ENCODE assay signal across 22 mouse cellular contexts in the genomic region with DNA sequence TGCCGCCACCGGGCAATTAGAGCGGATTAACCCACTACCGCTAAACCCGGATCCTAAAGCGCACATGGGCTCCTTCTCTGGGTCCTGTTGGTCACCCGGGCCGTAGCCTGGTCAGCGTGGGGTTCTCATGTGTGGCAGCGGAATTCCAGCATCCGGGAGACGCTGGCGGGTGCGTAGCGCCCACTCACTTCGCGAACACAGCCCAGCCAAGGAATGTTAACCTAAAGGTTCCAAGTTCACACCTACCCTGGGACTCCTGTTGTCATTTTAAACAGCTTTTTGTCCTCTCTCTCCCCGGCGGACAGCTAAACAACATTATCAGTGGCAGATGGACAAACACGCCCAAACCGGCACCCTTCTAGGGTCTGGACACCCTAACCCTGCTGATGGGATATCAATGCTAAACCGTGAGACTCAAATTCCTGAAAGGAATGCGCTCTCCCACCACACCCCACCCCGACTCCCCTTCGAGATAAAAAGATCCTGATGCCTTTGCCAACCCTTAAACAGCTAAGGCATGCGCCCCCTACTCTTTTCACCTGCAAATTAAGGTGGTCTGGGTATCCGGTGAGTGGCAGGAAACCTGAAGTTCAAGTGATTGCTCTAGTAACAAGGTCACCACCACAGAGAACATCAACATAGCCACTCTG. TPM values are rescaled to one million over a fixed set of nuclear protein-coding genes. Genes with fewer than 3 reads are reported as not detected.
DNase-seq lines count a peak whose midpoint lies in the region; ATAC-seq and TF ChIP-seq lines count a peak whose summit lies in the region.
"Had no signal": no experiment of that assay in that cellular context is flagged by ENCODE, and none has a peak within 500 bp of the region (broad histone marks: within the 10 kb centered on the region; RNA-seq: fewer than 3 reads in every experiment).

No protein-coding gene starts in this region.

- H3K27me3 ChIP-seq in forebrain, embryonic 10.5 days (ENCODE audit: poor library complexity, severe bottlenecking): peaks cover 64% of the 10 kb centered on the region
- peaks cover 31% of the 10 kb centered on the region for H3K27me3 ChIP-seq in forebrain, embryonic 16.5 days (replicated peaks; ENCODE audit: control insufficient read depth, insufficient read depth, low read length)
- H3K27me3 ChIP-seq in intestine, embryonic 14.5 days (replicated peaks; ENCODE audit: control insufficient read depth, insufficient read depth, low read length): peaks cover 57% of the 10 kb centered on the region
- H3K27me3 ChIP-seq in intestine, embryonic 16.5 days (replicated peaks; ENCODE audit: control insufficient read depth, insufficient read depth, low read length): peaks cover 22% of the 10 kb centered on the region
- peaks cover 4% of the 10 kb centered on the region; the same call in 1 of the 2 replicates for H3K27me3 ChIP-seq in E14TG2a.4 (ENCODE audit: insufficient read depth, low read length)
- peaks cover 56% of the 10 kb centered on the region for H3K27me3 ChIP-seq in embryonic facial prominence, embryonic 10.5 days (replicated peaks; ENCODE audit: low read depth, poor library complexity, severe bottlenecking)

- WGBS in forebrain, embryonic 10.5 days: 1% methylated on average over 27 of the region's 27 CpGs
- WGBS in forebrain, embryonic 16.5 days: 1% methylated on average over 27 of the region's 27 CpGs
- WGBS in intestine, embryonic 14.5 days: 1% methylated on average over 27 of the region's 27 CpGs
- 1% methylated on average over 27 of the region's 27 CpGs for WGBS in intestine, embryonic 16.5 days
- WGBS in embryonic facial prominence, embryonic 10.5 days: 1% methylated on average over 27 of the region's 27 CpGs

- DNase-seq in forebrain, embryonic 10.5 days (ENCODE audit: extremely low spot score, low spot score): peak; percentile 18
- peak; percentile 50 for DNase-seq in intestine, embryonic 14.5 days (ENCODE audit: low spot score)
- peak; percentile 15 for DNase-seq in embryonic facial prominence, embryonic 10.5 days (ENCODE audit: low spot score)
- no peak for DNase-seq in left cerebral cortex, postnatal 4 days
- DNase-seq in kidney, adult 18-20 months: no peak
- DNase-seq: adrenal gland, adult 2 months; cerebellum, adult 2 months; forebrain, postnatal 0 days; lung, adult 2 months; right cerebral cortex, postnatal 14 days; spleen, adult 18-20 months; thymus, postnatal 4 days had no signal

- ATAC-seq in forebrain, embryonic 16.5 days: no peak
- no peak for ATAC-seq in intestine, embryonic 14.5 days (replicated peaks; ENCODE audit: low FRiP score, low TSS enrichment, low read depth)
- no peak for ATAC-seq in intestine, embryonic 16.5 days
- ATAC-seq: CD4-positive, CD25-positive, alpha-beta regulatory T cell, adult 4 months; forebrain, postnatal 0 days; intestine, embryonic 15.5 days had no signal

- no peaks in the 10 kb centered on the region for H3K36me3 ChIP-seq in forebrain, embryonic 10.5 days (replicated peaks)
- no peaks in the 10 kb centered on the region for H3K36me3 ChIP-seq in forebrain, embryonic 16.5 days (ENCODE audit: control insufficient read depth, insufficient read depth)
- no peaks in the 10 kb centered on the region for H3K36me3 ChIP-seq in intestine, embryonic 14.5 days (ENCODE audit: control insufficient read depth, insufficient read depth, low read length)
- H3K36me3 ChIP-seq in intestine, embryonic 16.5 days (ENCODE audit: control insufficient read depth, insufficient read depth, low read length): no peaks in the 10 kb centered on the region
- no peaks in the 10 kb centered on the region for H3K36me3 ChIP-seq in E14TG2a.4 (ENCODE audit: insufficient read depth, low read length)
- H3K36me3 ChIP-seq in embryonic facial prominence, embryonic 10.5 days (replicated peaks): no peaks in the 10 kb centered on the region
- H3K36me3 ChIP-seq: embryonic facial prominence, embryonic 12.5 days; heart, embryonic 15.5 days; hindbrain, embryonic 13.5 days; intestine, embryonic 15.5 days; neural tube, embryonic 12.5 days had no signal

- H3K27ac ChIP-seq in forebrain, embryonic 10.5 days: no peak overlapping the region
- H3K27ac ChIP-seq in forebrain, embryonic 16.5 days (ENCODE audit: low read length): no peak overlapping the region
- no peak overlapping the region for H3K27ac ChIP-seq in intestine, embryonic 14.5 days (ENCODE audit: low read depth)
- no peak overlapping the region for H3K27ac ChIP-seq in intestine, embryonic 16.5 days (ENCODE audit: low read length)
- H3K27ac ChIP-seq in embryonic facial prominence, embryonic 10.5 days (replicated peaks): no peak overlapping the region
- H3K27ac ChIP-seq: embryonic facial prominence, embryonic 12.5 days; heart, embryonic 15.5 days; hindbrain, embryonic 13.5 days; intestine, embryonic 15.5 days; neural tube, embryonic 12.5 days had no signal

- intact Hi-C loops in left cerebral cortex, postnatal 4 days (cut with DNase I): no loop called here

- H3K4me3 ChIP-seq in forebrain, embryonic 10.5 days: peak overlapping the region; percentile 40
- no peak overlapping the region for H3K4me3 ChIP-seq in forebrain, embryonic 16.5 days (replicated peaks; ENCODE audit: low read length)
- no peak overlapping the region for H3K4me3 ChIP-seq in intestine, embryonic 14.5 days (ENCODE audit: low read depth, low read length)
- H3K4me3 ChIP-seq in intestine, embryonic 16.5 days (ENCODE audit: low read length): no peak overlapping the region
- peak overlapping the region; percentile 75 for H3K4me3 ChIP-seq in E14TG2a.4 (replicated peaks; ENCODE audit: low read length)
- H3K4me3 ChIP-seq in embryonic facial prominence, embryonic 10.5 days: peak overlapping the region; percentile 40
- H3K4me3 ChIP-seq: embryonic facial prominence, embryonic 12.5 days; heart, embryonic 15.5 days; hindbrain, embryonic 13.5 days; intestine, embryonic 15.5 days; megakaryocyte, embryonic 14.5 days; neural tube, embryonic 12.5 days had no signal

- no peaks in the 10 kb centered on the region for H3K9me3 ChIP-seq in forebrain, embryonic 10.5 days
- no peaks in the 10 kb centered on the region for H3K9me3 ChIP-seq in forebrain, embryonic 16.5 days (ENCODE audit: control insufficient read depth, low read length)
- no peaks in the 10 kb centered on the region for H3K9me3 ChIP-seq in intestine, embryonic 14.5 days (ENCODE audit: control insufficient read depth, low read length)
- no peaks in the 10 kb centered on the region for H3K9me3 ChIP-seq in intestine, embryonic 16.5 days (ENCODE audit: control insufficient read depth, low read length)
- no peaks in the 10 kb centered on the region for H3K9me3 ChIP-seq in E14TG2a.4 (ENCODE audit: low read length)
- H3K9me3 ChIP-seq in embryonic facial prominence, embryonic 10.5 days: no peaks in the 10 kb centered on the region
- H3K9me3 ChIP-seq: embryonic facial prominence, embryonic 12.5 days; heart, embryonic 15.5 days; hindbrain, embryonic 13.5 days; intestine, embryonic 15.5 days; neural tube, embryonic 12.5 days had no signal

- no peak overlapping the region for H3K9ac ChIP-seq in forebrain, embryonic 16.5 days (replicated peaks; ENCODE audit: low read depth, low read length)
- no peak overlapping the region for H3K9ac ChIP-seq in intestine, embryonic 14.5 days (ENCODE audit: low read length)
- no peak overlapping the region for H3K9ac ChIP-seq in intestine, embryonic 16.5 days (ENCODE audit: low read depth, low read length)
- H3K9ac ChIP-seq: embryonic facial prominence, embryonic 12.5 days; forebrain, postnatal 0 days; heart, embryonic 15.5 days; hindbrain, embryonic 13.5 days; intestine, embryonic 15.5 days; neural tube, embryonic 12.5 days had no signal

- peaks cover 15% of the 10 kb centered on the region for H3K4me1 ChIP-seq in forebrain, embryonic 10.5 days
- no peaks in the 10 kb centered on the region for H3K4me1 ChIP-seq in forebrain, embryonic 16.5 days (replicated peaks; ENCODE audit: control insufficient read depth, insufficient read depth, low read length)
- H3K4me1 ChIP-seq in intestine, embryonic 14.5 days (replicated peaks; ENCODE audit: control insufficient read depth, insufficient read depth, low read length): no peaks in the 10 kb centered on the region
- H3K4me1 ChIP-seq in intestine, embryonic 16.5 days (ENCODE audit: control insufficient read depth, insufficient read depth, low read length): no peaks in the 10 kb centered on the region
- H3K4me1 ChIP-seq in E14TG2a.4 (replicated peaks; ENCODE audit: low read depth, low read length): peaks cover 45% of the 10 kb centered on the region
- H3K4me1 ChIP-seq in embryonic facial prominence, embryonic 10.5 days: 0 out of 2 replicates have a peak, but pooled peaks cover 3% of the 10 kb centered on the region
- H3K4me1 ChIP-seq: embryonic facial prominence, embryonic 12.5 days; hindbrain, embryonic 13.5 days; intestine, embryonic 15.5 days; neural tube, embryonic 12.5 days had no signal

- no peak overlapping the region for H3K4me2 ChIP-seq in forebrain, embryonic 16.5 days (ENCODE audit: low read length)
- no peak overlapping the region for H3K4me2 ChIP-seq in intestine, embryonic 14.5 days (ENCODE audit: low read length)
- H3K4me2 ChIP-seq in intestine, embryonic 16.5 days (ENCODE audit: low read depth, low read length): no peak overlapping the region
- H3K4me2 ChIP-seq: embryonic facial prominence, embryonic 12.5 days; heart, embryonic 15.5 days; hindbrain, embryonic 13.5 days; intestine, embryonic 15.5 days; neural tube, embryonic 12.5 days had no signal

- no peak for TF ChIP-seq CTCF in E14TG2a.4 (conservative IDR thresholded peaks at IDR 0.05; ENCODE audit: low read length)

RNA-seq across cellular contexts. Expression of a gene that starts 49.8 kb away (rescaled TPM):
- polyA plus RNA-seq in forebrain, embryonic 10.5 days (2016; fragmentation: Nextera tagmentation; extraction: Ambion mirVana): 0.84 and 1.3 TPM in 2 replicates
- 0.92 and 0.99 TPM in 2 replicates for polyA plus RNA-seq in forebrain, embryonic 16.5 days (2015; fragmentation: Nextera tagmentation; extraction: Ambion mirVana)
- polyA plus RNA-seq in intestine, embryonic 14.5 days (2014; fragmentation: Nextera tagmentation; extraction: Ambion mirVana): 3.4 TPM in 2 replicates
- 3.6 and 3.7 TPM in 2 replicates for polyA plus RNA-seq in intestine, embryonic 16.5 days (2015; fragmentation: Nextera tagmentation; extraction: Ambion mirVana)
- polyA plus RNA-seq in embryonic facial prominence, embryonic 10.5 days (2016; fragmentation: Nextera tagmentation; extraction: Ambion mirVana): 1.0 and 1.3 TPM in 2 replicates
- 1 to 10 TPM in 1 of 2 experiments, under 1 TPM in 1; 0.52 to 1.2 TPM for total RNA-seq in left cerebral cortex, postnatal 4 days (2021)

Comparison
In these comparisons a context has a peak if more than half of its experiments do, and no peak if none do; other contexts are left out.
1. H3K4me3 ChIP-seq: peak in forebrain, embryonic 10.5 days (single experiment), E14TG2a.4 (single experiment) and embryonic facial prominence, embryonic 10.5 days (single experiment); none in forebrain, embryonic 16.5 days (single experiment), intestine, embryonic 14.5 days (single experiment) and intestine, embryonic 16.5 days (single experiment).
2. DNase-seq: peak in forebrain, embryonic 10.5 days (single experiment), intestine, embryonic 14.5 days (single experiment) and embryonic facial prominence, embryonic 10.5 days (single experiment); none in left cerebral cortex, postnatal 4 days (single experiment) and kidney, adult 18-20 months (single experiment).